Mouse (Mus musculus) left cerebral cortex, adult 9 months (tissue): ENCODE results near the gene Macrod2.

Experiments
- DNase-seq, 2 experiments: peaks; one replicate each; pipeline ENCODE4 v3.0.0; 2022; ENCODE audit warnings: low spot score in 2 of 2

The Macrod2 gene

DNA sequence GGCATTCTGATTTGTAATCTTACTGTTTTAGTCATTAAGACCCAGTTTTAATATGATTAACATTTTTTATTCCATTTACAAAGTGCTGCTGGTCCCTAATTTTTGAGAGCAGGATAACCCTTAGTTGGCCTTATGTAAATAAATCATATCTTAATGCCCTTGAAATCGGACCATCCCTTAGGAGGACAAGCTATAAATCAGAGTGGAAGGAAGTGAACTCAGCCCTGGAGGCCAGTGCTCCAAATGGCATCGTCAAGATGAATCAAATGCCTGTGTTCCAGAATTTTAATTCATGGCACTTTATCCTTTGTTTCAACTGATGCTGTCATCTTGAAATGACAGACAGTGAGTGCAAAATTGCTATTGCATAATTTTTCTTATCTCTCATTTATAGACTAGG, 1046.8 kb downstream of the Macrod2 start:
- DNase-seq = no peak

DNA sequence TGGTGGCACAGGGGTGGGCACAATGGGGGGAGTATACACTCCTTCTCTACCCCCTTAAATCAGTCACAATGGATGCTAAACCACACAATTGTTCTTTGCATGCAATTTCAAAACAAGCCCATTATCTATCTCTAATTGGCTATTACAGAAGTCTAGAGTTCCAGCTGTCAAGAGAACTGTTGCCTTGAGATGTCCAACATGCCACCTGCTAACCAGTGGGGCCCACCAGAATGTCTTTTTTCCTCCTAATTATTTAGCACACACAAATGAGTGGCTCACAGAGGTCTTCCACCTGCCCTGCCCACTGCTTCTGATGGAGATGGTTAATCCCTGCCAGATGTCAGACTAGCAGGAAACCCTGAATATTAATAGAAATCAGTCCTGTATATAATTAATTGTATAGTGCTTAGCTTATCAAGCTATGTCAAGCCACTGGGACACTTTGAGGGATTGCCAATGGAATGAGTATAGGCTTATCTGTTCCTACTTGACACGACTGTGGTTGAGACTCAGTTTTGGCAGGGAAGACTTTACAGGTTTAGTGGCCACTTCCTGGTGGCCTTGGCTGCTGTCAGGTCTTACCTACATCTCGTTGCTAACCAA, 1054.1 kb downstream of the Macrod2 start:
- no peak for DNase-seq

DNA sequence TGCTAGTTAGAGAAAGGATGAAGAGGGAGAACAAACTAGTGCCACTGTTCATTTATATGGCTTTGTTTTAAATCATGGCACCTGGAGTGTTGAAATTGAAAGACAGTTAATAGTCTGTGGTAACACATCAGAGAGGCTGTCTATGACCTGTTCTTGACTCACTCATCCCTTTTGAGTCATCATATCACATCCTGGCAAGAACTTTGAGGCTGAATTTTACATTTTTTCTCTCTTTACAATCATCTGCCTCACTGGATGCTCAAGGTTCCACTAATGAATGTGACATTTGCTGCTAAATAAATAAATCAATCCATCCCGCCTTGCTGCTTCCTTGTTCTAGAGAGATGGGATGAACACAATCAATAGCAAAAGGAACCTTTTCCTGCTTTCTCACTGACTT, 1068.8 kb downstream of the Macrod2 start:
- DNase-seq = no peak

DNA sequence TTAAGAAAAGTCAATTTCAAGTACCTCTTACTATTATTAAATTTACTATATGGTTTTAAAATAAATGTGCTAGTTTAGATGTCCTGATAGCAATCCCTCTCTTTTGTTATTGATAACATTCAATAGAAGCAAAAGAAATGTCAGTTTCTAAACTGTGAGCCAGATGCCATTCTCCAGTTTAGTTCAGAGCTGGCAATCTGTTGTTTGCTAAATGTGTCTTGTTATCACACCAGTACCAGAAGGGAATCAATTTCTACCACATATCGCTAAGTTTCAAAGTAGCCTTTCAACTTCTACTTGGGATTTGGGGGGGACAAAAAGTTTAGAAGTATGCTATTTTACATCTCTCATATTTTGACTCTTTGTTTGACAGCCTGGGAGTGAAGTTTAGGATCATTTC, 1077.7 kb downstream of the Macrod2 start:
- no peak for DNase-seq

DNA sequence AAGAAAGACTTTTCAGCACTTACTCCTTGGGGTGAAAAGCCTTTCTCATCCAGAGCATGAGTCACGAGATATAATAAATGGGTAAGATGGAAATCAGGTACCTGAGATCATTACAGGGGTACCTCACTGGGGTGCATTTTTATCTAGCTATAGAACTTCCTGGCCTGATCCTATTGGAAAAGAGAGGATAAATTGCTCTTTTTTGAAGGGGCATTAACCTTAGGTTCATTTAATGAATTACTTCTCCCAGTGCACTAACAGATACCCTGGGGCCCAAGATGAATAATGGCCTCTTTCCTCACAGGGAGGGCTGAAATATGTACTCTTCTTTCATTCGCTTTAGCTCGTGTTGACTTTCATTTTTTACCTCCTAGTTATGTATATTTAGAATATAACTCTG, 1082.5 kb downstream of the Macrod2 start:
- no peak for DNase-seq

DNA sequence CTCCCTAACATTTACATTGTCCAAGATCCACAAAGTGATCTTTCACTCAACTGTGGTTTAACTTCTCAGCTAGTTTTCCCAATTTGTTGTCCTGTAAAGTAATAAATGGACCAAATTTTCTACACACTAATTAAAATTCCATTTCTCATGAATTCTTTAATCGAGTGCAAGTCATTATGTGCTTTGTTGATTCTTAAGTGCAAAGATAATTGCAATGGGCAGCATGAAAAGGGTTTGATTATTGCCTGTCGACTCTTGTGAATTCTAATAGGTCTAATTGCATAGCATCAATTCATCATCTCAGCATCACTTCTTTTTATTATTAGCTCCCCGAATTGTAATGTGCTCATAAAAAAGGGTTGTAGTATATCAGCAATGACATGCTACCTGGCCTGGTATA, 1095.4 kb downstream of the Macrod2 start:
- no peak for DNase-seq

DNA sequence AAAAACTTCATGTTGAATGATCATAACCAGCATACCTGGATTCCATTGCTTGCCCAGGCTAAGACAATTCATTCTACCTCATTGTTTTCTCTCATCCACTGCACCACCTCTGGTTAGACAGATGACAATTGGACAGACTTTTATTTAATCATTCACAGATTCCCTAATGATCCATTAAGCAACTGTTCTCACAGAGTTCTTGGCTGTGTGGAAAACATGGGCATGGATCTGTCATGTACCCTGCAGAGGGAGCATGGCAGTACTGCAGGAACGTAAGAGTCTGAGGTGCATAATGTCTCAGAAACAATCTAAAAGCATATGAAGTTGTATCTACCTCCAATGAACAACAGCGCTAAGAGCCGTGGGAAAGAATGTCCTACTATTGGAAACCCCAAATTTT, 1110.3 kb downstream of the Macrod2 start:
- no peak for DNase-seq

DNA sequence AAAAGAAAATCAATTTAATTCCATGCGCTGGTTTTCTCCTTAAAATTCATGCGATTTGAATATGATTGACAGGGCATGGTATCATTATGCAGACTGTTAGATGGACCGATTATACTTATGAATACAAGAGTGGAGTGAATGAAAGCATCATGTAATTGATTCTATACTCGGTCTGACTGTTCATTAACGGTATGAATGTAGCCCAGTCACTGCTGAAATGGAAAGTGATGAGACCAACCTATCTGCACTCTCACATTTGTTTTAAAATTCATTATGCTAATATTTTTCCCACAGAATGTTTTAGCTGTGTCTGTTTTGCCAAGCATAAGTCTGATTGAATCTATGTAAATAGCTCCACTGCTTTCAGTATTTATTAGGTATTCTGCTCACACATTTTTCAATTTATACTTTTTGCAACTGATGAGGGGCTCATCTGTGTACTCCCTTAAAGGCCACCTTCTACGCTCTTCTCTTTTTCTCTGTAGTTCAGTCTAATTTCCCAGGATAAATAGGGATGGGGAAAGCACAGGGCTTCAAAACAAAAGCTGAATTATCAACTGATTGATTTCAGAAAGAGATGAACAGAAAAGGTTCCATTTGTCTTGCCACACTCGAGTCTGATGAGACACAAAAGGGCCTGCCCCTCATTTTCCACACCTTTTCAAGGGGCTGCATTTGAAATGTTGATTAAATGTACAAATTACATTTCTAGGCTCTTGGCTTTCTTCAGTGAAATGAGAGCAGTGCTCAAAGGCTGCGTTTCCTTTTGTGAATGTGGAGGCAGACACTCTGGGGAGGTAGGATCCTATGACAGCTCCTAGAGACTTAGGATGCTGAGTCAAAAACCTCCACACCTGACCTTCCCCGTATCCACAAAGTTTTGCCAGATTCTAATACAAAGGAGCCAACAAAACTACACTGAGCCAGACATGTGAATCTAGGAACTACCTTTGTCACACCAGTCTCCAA, 1113.1 kb downstream of the Macrod2 start:
- no peak for DNase-seq

DNA sequence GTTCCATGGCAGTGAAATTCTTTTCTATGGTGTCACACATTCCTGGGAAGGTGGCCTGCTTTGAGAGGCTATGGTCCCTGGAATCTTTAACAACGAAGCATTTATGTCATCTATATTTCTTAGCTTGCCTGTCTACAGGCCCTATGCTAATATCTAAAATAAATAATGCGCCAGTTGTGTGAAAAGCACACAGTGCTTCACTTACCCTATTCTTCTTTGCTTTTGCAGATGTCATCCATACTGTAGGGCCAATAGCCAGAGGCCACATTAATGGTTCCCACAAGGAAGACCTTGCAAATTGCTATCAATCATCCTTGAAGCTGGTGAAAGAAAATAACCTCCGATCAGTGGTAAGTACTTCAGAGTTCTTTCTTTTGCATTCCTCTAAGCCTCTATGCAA, 1119.9 kb downstream of the Macrod2 start:
- no peak for DNase-seq

DNA sequence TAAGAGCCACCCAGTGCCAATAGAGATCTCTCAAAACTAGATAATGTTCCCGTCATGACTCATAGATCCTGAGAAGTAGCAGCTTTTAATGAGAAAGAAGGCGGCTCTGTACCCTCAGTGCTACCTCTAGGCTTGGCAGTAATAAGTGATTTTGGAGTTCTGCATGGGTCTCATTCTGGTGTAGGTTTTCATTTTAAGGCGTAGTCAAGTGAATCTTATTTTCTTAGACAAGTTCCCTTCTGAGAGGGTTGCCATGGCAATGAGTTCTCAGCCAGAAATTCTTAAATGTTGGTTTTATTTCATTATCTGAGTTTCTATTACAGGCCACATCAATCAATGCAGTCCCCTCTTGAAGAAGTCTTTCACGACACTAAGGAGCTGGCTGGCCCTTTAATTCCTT, 1127.0 kb downstream of the Macrod2 start:
- DNase-seq = peak; percentile 8 to 56

DNA sequence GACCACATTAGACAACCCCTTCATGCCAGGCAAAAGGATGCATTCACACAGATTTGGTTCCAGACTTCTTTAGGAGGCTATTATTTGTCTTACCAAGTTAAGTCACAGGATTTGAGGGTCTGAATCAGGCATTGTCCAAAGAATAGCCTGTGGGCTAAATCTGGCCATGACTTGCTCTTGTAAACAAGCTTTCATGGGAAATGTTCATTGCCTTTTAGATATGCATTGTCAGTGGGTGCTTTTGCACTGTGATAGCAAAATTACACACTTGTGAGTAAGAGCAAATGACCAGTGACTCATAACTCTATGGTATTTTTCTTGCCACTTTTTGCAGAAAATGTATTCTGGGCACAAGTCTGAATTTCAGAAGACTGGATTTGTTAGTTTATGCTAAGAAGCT, 1150.8 kb downstream of the Macrod2 start:
- no peak for DNase-seq

DNA sequence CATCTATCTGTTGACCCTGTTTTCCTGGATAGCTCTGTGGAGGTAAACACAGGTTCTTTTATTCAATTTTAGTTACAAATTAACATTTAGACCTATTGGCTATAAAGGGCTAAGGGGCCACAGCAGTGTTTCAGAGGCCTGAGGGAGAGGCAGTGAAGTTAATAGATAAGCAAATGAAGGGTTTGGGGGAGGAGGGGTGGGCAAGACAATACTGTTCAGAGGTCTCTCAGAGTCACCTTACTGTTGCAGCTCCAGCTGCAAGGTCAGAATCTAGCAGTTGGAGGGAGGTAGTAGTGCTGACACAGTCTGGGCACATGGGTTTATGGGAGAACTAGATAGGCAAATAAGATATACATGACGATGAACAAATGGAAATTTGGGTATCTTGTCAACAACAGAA, 1156.6 kb downstream of the Macrod2 start:
- no peak for DNase-seq

DNA sequence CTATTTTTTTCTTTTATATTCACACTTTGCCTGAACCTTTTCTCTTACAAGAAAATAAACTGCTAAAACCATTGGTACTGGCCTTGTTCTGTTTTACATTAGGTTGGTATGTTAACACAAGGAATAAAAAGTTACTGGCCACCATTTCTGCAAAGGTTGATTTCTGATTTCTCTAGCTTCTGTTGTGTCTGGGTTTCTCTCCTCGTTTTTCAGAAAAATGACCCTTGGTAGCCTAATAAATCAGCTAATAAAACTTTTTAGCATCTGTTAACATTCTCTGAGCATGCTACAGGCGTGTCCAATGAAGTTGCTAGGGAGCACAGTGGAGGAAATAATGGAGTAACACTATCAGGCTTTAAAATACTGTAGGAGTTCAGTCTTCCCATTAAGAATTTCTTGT, 1161.6 kb downstream of the Macrod2 start:
- DNase-seq = no peak

DNA sequence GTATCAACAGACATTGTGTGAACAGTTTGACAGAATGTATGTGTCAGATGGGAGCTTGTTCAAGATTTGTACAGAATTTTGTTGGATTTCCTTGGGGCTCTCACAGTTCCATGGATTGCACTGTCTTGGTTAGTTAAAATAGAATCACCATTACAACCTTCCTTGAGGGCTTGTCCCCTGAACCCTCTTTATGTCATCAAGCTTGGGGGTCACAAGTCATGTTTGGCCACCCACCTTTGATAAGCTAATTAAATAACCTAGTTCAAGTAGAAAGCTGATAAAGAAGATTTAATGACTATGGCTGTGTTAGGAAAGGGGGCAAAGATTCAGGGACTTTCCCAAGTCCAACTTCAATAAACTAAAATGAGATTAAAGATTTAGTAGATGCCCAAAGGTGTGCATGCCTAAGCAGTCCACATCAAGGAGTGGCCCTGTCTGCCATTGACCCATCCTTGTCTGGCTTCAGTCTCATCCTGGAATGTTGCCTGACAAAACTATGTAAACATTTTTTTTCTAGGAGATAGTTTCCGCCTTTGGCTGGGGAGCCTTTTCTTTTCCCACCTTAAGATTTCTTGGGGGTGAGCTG, 1163.2 kb downstream of the Macrod2 start:
- no peak for DNase-seq

DNA sequence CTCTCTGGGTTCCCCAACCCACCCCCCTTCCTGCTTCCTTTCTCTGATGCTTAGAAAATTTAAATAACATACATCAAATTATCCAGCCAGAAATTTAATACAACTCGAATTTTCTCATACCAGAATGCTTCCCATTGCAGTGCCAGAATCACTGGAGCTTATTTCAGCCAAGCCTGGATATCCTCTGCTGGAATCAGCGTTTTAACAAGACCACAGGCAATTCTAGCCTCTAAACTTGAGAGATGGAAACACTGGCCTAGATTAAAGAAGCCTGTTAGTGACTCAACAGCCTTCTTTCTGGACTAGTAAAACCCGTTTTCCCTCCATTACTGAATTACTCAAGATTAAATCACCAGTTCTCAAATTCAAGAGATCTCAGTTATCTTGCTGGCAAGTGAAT, 1170.9 kb downstream of the Macrod2 start:
- DNase-seq = no peak

DNA sequence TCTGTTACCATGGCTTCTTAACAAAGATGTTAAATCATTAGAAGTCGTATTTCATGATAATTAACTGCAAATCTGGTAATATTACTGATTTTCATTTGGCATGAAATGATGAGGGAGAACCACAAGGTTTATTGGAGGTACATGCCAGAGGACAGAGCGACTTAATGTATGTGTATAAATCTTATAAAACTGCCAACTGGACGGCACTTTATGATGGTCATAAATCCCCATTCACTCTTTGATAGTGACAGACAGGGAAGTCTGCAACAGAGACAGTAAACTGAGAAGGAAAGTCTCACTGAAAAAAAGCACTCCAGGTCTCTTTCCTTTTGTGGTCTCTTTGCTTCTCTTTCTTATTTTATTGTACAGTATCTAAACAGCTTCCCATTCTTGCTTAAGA, 1176.3 kb downstream of the Macrod2 start:
- DNase-seq = no peak

DNA sequence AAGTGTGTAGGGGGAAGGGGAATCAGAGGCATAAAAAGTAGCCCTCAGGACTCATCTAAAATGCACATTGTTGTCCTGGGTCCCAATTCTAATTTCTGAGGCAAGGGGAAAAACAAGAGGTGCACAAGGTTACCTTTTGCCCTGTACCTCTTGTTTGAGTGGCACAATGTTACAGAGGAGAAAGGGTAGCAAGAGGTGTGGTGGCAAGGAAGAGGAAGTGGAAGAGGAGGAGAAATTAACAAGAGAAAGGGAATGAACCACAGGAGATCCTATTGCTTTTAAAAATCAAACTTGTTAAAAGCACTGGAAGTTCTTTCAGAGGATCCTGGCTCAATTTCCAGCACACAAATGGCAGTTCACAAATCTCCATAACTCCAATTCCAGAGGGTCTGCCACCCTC, 1183.1 kb downstream of the Macrod2 start:
- no peak for DNase-seq

DNA sequence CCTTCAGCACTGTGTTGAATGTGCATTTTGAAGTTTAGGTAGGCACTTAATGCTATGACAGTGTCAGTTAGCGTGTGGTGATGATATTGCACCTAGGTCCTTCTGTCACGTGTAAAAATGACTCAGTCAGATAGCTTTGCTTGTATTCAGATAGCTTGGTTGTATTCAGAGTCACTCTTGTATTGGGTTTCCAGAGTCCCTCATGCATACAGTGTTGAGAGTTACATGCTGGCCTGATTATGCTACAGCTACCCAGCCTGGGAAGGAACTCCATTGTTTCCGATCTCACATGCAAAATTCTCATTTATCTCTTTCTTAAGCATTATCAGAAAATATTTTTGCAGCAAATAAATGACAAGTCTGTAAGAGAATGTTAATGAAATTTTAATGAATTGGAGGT, 1187.3 kb downstream of the Macrod2 start:
- no peak for DNase-seq

DNA sequence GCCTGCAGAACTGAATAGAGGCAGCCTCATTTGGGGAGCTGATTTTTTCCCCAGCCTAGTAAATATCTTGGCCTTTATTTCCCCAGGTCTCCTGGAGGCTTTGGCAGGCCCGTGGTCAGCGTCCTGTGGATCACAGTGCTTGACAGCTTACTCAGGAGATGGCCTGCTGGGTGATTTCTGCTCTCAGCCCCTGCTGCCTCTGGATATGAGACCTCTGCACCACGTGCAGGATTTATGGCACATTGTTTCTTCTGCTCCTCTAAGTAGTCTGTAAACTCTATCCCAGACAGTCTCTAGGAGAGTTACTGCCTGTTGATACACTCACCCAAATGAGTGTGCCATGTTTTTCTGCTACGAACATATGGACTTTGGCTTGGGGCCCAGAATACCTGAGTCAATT, 1187.8 kb downstream of the Macrod2 start:
- DNase-seq = no peak

DNA sequence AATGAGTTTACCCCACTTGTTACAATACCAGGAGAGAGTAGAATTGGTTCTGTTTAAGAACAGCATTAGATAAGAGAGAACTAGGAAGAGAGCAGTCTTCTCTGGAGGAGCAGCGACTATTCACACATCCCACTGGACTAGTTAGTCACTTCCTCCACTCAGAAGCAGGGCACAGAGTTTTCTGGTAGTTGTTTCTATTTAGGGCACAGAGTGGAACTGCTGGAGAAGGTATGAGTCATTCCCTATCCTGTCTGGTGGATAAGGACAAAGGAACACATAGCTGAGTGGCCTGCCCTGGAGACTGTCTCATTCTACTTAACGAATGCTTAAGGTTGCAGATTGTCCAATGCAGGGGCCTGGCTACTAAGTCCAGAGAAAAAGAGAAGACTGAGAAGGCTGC, 1192.2 kb downstream of the Macrod2 start:
- peak; percentile 61 to 65 for DNase-seq

DNA sequence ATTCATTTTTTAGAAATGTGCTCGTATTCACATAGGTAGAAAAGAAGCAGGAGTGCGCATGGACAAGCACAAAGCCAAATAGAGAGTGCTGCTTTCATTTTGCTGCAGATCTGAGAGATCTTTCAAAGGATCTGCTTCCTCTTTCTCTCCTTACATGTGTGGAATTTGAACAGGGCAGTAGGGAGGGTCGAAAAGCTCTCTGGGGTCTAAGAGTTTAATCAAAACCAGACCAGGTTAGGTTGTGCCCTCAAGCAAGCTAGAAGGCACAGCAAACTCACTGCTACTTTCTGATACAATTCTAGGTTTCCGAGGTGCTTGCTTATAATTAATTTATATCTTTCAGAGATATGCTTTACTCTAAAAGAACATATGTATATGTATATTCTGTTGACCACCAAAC, 1196.2 kb downstream of the Macrod2 start:
- no peak for DNase-seq

DNA sequence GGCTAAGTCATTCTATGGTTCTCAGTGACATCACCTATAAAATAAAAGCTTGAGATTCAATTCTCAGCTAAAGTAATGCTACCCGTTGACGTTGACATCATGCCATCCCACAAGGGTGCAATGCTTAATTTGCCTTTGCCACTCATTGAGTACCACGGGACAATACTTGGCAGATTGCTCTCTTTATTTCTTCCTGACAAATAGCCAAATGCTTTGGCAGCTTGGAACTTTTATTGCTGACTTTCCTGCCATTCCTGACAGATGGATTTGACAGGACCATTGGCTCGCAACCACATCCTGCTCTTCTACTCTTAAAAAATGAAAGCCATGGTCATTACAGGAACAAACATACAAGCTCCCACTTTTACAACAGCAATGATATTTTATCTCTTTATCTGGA, 1199.7 kb downstream of the Macrod2 start:
- no peak for DNase-seq

DNA sequence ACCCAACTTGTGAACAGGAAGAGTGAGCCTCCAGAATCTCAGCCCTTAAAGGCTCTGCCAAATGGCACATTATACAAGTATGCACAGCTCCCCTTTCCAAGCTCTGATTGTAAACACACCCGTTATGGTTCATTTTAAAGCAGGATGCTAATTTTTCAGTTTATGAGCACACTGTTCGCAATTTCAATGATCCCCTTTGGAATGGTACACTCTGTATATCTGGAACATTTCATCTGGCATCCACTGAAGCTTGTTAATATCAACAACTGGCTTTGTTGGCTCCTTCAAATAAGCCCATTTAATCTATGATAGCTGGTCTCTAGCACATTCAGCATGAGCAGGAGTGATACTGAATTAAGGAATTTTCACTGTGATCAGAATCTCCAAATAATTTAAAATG, 1222.6 kb downstream of the Macrod2 start:
- DNase-seq = no peak
